Mouse (Mus musculus): Measurements from ENCODE around the gene Trim65. TPM values are rescaled to one million over a fixed set of nuclear protein-coding genes. Genes with fewer than 3 reads are reported as not detected.
"Not testable (repeated sequence)": the region's sequence is repeated elsewhere in the genome, so short reads cannot be mapped to it uniquely, and the experiment has no call there.

Gene Trim65
- polyA plus RNA-seq, 1 experiment from 2014 or later: 4.1 TPM

DNA sequence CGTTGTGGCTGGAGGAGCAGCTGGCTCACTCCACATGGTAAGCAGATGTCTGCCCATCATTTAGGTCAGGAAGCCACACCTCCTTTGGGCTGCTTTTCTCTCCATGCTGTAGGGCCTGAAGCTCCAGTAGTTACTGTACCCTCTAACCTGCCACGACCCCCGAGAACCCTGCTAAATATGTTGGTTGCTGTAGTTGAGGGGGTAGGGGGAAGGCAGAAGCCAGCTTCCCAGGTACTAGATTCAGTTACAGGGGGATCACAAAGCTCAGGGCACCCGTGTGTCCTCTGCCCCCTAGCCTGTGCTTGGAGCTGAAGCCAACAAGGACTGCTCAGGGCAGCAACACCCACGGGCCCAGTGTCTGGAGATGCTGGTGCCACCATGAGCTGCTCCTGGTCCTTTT lies 2.6 kb upstream of the Trim65 start:
- Histone ChIP-seq H3K4me3 (no peak overlapping the region), H3K9me3 (no peaks in the 10 kb centered on the region), H3K27me3 (no peaks in the 10 kb centered on the region), H3K4me1 (peaks cover 55% of the 10 kb centered on the region), H3K27ac (peak overlapping the region; percentile 38; the same call in 1 of the 2 replicates), H3K9ac (no peak overlapping the region), H3K4me2 (no peak overlapping the region), H3K36me3 (peaks cover 43% of the 10 kb centered on the region)
- WGBS: 40% methylated on average over 5 of the region's 5 CpGs
- no peak for ATAC-seq (ENCODE audit: insufficient number of reproducible peaks, low FRiP score, low TSS enrichment, low read depth)

DNA sequence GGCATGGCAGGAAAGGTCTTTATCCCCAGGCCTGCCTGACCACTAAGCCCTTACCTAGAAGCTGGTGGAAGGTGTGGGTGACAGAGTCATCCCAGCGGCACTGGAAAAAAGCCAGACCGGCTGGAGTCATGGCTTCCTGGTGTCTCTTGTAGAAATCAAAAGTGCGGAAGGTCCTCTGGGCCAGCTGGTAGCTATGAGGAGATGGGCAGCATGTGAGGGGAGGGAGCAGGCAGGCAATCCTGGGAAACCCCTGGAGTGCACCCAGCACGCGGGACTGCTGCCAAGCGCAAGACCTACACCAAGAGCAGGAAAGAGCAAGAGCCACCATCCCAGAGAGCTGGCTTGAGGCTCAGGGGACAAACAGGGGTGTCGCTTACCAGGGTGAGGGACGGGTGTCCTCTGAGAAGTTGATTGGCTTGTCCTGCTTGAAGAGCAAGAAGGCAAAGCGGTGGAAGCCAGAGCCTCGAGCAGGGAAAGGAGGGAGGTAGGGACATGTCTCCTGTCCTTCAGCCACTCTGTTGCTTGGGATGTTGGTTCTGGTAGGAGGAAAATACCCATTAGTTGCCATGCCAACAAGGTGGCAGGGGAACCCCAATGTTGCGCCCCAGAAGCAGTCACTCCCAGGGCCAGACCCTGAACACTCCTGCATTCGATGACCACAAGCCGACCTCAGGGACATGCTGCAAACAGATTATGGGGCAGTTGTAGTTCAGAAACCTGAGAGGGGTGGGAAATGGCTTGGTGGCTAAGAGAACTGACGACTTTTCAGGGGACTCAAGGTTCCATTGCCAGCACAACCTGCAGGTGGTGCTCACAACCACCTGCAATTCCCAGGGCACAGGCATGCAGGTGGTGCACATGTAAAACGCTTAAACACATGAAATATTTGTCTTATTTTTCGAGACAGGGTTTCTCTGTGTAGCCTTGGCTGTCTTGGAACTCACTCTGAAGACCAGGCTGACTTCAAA lies 1.7 kb upstream of the Trim65 start:
- Histone ChIP-seq H3K4me2 (no peak overlapping the region), H3K27ac (peak overlapping the region; percentile 43), H3K9ac (no peak overlapping the region), H3K36me3 (peaks cover 43% of the 10 kb centered on the region), H3K27me3 (no peaks in the 10 kb centered on the region), H3K9me3 (no peaks in the 10 kb centered on the region), H3K4me3 (no peak overlapping the region), H3K4me1 (peaks cover 57% of the 10 kb centered on the region)
- WGBS: 70% methylated on average over 16 of the region's 16 CpGs
- no peak for ATAC-seq (ENCODE audit: insufficient number of reproducible peaks, low FRiP score, low TSS enrichment, low read depth)

DNA sequence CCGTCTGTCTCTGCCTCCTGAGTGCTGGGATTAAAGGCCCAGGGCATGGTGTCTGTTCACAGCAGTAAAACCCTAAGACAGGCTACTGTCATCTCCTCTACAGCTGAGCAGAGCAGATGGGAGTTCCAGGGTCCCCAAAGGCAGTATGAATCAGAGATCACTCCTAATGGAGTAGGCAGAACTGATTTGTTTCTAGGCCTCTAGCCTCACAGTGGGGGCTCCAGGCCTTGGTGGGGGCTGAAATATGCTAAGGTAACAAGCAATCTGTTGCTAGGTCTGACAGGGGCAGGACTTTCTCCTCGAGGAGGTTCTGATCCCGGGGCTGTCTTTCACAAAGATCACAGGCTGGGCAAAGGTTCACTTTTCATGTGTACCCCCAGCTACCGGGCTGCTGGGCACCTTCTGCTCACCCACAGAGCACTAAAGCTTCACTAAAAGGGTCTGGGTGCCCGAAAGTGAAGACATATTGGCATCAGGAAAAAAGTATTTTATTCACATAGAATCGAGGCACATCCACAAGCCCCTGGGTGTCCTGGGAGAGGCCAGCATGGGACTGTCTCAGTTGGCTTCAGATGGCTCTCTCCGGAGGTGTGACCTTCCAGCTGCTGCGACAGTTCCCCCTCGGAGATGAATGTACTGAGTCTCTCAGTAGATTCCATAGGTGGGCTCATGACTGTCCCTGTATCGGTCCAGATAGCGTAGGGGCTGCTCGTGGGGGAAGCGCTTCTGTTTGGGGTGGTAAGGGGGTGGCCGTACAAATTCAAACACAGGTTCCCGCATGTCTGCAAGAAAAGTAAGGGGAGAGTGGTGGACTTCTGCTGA lies 632 bp upstream of the Trim65 start:
- peaks cover 65% of the 10 kb centered on the region for H3K4me1 ChIP-seq
- no peaks in the 10 kb centered on the region for H3K27me3 ChIP-seq
- 80% methylated on average over 15 of the region's 15 CpGs for WGBS
- H3K9me3 ChIP-seq: no peaks in the 10 kb centered on the region
- H3K9ac ChIP-seq: no peak overlapping the region
- H3K27ac ChIP-seq: peak overlapping the region; percentile 94
- peaks cover 45% of the 10 kb centered on the region for H3K36me3 ChIP-seq
- ATAC-seq (ENCODE audit: insufficient number of reproducible peaks, low FRiP score, low TSS enrichment, low read depth): no peak
- H3K4me2 ChIP-seq: peak overlapping the region; percentile 70
- peak overlapping the region; percentile 64 for H3K4me3 ChIP-seq

DNA sequence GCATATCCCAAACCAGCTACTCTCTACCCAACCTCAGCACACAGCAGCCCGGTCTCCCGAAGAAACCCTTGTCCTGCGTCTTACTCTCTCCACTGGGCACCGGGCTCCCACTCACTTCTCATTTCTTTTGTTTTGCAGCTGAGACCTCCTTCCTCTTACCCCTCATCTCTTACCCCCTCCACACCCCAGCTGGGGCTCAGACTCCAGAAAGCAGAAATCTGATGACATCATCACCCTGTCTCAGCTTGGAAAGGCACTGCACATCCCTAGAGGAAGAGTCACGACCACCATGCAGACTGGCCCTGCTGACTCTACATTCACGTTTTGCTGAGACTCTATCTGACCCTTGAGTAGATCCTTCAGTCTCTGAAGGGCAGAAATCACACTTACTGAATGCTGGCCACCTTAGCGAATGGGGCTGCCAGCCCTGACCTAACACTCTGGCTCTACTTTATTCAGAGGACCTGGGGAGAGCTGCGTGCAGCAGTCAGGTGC lies 888 bp downstream of the Trim65 start:
- H3K4me3 ChIP-seq: peak overlapping the region; percentile 64
- H3K36me3 ChIP-seq: peaks cover 45% of the 10 kb centered on the region
- H3K27me3 ChIP-seq: no peaks in the 10 kb centered on the region
- 40% methylated on average over 8 of the region's 8 CpGs for WGBS
- H3K27ac ChIP-seq: peak overlapping the region; percentile 94
- no peaks in the 10 kb centered on the region for H3K9me3 ChIP-seq
- peaks cover 65% of the 10 kb centered on the region for H3K4me1 ChIP-seq
- ATAC-seq (ENCODE audit: insufficient number of reproducible peaks, low FRiP score, low TSS enrichment, low read depth): no peak
- peak overlapping the region; percentile 63 for H3K9ac ChIP-seq
- H3K4me2 ChIP-seq: peak overlapping the region; percentile 70

DNA sequence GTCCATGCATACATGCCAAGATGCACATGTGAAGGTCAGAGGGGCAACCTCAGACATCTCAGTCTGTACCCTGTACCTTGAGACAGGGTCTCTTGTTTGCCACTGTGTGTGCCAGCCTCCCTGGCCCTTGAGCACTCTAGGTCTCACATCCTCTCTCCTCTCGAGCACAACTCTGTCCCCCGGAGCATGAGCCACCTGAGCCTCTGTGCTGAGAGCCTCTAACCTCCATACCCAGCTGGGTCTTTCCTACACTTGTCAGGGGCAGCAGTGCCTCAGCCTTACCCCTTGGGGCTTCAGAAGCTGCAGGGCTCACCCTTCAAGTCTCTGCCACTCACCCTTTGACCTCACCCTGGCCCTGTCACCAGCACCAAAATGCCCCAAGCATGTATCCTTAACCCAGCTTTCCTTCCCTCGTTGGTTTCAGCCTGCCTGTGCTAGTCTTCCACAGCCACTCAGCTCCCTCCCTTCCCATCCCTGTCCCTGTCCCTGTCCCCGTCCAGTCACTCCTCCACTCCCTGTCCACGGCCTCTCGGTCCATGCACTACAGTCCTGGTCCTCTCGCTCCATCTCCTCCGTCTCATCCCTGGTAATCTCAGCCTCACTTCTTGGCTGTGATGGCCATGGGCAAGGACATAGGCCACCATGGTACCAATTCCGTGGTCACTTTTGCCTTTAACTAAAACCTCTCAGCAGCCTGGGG lies 1.7 kb downstream of the Trim65 start:
- Histone ChIP-seq H3K27me3 (no peaks in the 10 kb centered on the region), H3K27ac (no peak overlapping the region), H3K4me3 (no peak overlapping the region), H3K9me3 (no peaks in the 10 kb centered on the region), H3K36me3 (peaks cover 37% of the 10 kb centered on the region), H3K4me1 (peaks cover 63% of the 10 kb centered on the region), H3K4me2 (peak overlapping the region; percentile 70), H3K9ac (0 out of 2 replicates have a peak overlapping the region, but pooled peaks have one; percentile 14)
- WGBS: 77% methylated on average over 9 of the region's 9 CpGs
- no peak for ATAC-seq (ENCODE audit: insufficient number of reproducible peaks, low FRiP score, low TSS enrichment, low read depth)

DNA sequence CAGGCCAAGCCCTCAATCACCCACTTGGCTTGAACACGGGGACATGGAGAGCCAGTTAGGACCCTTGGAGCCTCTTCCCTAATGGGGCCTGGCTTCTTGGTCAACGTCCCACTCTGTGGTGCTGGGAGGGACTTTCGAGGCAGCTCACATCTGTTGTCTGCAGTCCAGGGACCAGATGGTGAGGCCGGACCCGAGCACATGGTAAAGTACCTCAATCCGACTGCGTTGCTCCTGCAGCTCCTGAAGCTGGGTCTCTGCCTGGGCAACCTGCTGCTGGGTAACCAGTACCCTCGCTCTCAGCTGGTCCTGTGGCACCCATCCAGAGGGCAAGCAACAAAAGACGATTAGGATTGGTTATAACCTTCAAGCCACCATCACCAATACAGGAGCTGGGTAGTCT lies 2.9 kb downstream of the Trim65 start:
- peaks cover 31% of the 10 kb centered on the region for H3K36me3 ChIP-seq
- no peak overlapping the region; the same call in 1 of the 2 replicates for H3K27ac ChIP-seq
- WGBS: 53% methylated on average over 9 of the region's 9 CpGs
- no peak overlapping the region for H3K4me2 ChIP-seq
- H3K9ac ChIP-seq: no peak overlapping the region
- no peaks in the 10 kb centered on the region for H3K27me3 ChIP-seq
- no peaks in the 10 kb centered on the region for H3K9me3 ChIP-seq
- no peak for ATAC-seq (ENCODE audit: insufficient number of reproducible peaks, low FRiP score, low TSS enrichment, low read depth)
- H3K4me1 ChIP-seq: peaks cover 55% of the 10 kb centered on the region
- H3K4me3 ChIP-seq: peak overlapping the region; percentile 14; the same call in 1 of the 2 replicates

DNA sequence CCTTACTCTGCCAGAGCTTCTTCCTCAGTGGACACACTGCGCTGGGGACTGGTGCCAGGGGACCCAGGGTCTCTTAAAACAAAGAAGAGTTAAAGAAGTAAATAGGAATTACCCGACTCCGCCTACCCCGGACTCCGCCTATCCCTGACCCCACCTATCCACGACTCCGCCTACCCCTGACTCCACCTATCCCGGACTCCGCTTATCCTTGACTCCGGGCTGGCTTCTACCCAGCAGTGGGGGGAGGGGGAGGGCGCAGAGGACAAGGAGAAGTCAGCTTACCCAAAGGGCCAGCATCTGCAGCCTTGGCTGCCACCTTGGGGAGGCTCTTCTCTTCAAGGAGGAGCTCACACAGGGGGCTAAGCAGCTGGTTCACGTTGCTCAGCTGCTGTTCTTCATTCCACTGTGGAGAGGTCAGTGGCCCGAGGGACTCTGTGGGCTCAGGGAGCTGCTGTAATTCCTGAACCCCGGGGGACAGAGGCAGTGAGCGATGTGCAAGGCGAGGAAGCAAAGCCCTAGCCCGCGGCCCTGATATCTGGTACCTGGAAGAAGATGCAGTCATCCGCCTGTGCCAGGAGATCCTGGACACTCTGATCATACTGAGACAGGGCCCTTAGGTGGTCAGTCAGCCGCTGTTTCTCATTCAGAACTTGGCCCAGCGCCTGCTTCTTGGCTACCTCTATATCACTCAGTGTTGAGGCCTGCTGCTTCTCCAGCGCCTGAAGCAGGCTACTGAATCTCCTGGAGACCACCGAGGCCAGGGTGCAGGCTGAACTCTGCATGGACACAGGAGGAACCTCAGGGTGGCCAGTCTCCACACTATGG lies 3.6 kb downstream of the Trim65 start, which contains the start of gene Trim47:
TSS of gene Trim47 (minus strand) at position 55 of the 825 bp plus-strand sequence.
- Histone ChIP-seq H3K4me1 (peaks cover 48% of the 10 kb centered on the region), H3K27ac (no peak within 1 kb of the TSS; the same call in 1 of the 2 replicates), H3K4me3 (peak within 1 kb of the TSS; percentile 14), H3K36me3 (peaks cover 24% of the 10 kb centered on the region), H3K9ac (0 out of 2 replicates have a peak within 1 kb of the TSS, but pooled peaks have one; percentile 20), H3K9me3 (no peaks in the 10 kb centered on the region), H3K27me3 (no peaks in the 10 kb centered on the region), H3K4me2 (peak within 1 kb of the TSS; percentile 36)
- WGBS: 22% methylated on average over 23 of the region's 23 CpGs
- ATAC-seq (ENCODE audit: insufficient number of reproducible peaks, low FRiP score, low TSS enrichment, low read depth): 0 out of 2 replicates have a peak, but pooled peaks have one; percentile 16

DNA sequence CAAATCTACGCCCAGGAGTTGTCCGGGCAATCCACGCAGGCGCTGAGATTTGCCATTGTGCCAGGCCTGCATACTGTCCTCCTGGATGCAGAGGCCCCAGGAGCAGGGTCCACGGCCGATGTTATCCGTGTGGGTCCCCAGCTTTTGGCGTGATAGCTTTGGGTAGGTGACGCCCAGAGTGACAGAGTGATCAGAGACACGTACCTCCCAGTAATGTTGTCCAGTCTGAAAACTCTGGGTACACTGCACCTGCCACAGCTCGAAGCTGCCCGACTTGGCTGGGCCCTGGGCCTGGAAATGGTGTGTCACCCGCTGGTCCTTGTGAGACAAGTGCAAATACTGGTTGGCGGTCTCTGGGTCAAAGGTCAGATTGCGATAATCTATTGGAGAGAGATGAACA lies 4.7 kb downstream of the Trim65 start:
- ATAC-seq (ENCODE audit: insufficient number of reproducible peaks, low FRiP score, low TSS enrichment, low read depth): no peak
- Histone ChIP-seq H3K4me1 (peaks cover 37% of the 10 kb centered on the region), H3K4me3 (no peak overlapping the region), H3K27me3 (no peaks in the 10 kb centered on the region), H3K9ac (no peak overlapping the region), H3K9me3 (no peaks in the 10 kb centered on the region), H3K36me3 (peaks cover 18% of the 10 kb centered on the region), H3K4me2 (no peak overlapping the region), H3K27ac (no peak overlapping the region)
- 95% methylated on average over 15 of the region's 15 CpGs for WGBS

DNA sequence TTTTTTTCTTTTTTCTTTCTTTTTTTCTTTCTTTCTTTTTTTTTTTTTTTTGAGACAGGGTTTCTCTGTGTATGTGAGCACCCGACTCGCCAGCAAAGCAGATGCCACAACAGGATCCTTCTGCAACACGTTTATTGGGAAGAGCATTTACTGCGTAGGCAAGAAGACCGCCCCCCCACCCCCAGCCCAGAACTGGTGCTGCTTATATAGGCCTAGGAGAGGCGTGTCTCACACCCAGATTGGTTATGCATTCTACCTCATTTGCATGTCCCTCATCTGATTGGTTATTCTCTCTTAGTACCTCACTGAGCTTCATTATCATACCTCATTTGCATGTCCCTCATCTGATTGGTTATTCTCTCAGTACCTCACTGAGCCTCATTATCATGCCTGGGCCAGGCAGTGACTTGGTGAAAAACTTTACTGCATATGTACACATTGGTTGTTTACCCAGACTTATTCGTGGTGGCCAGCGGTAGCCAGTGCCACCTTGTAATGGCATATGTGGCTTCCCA lies 9.1 kb downstream of the Trim65 start:
- WGBS: 89% methylated on average over 8 of the region's 8 CpGs
- H3K9me3 ChIP-seq; H3K4me1 ChIP-seq; H3K27me3 ChIP-seq; H3K4me3 ChIP-seq; H3K9ac ChIP-seq; ATAC-seq (ENCODE audit: insufficient number of reproducible peaks, low FRiP score, low TSS enrichment, low read depth); H3K4me2 ChIP-seq; H3K27ac ChIP-seq: not testable (repeated sequence)
- peaks cover 22% of the 10 kb centered on the region for H3K36me3 ChIP-seq

DNA sequence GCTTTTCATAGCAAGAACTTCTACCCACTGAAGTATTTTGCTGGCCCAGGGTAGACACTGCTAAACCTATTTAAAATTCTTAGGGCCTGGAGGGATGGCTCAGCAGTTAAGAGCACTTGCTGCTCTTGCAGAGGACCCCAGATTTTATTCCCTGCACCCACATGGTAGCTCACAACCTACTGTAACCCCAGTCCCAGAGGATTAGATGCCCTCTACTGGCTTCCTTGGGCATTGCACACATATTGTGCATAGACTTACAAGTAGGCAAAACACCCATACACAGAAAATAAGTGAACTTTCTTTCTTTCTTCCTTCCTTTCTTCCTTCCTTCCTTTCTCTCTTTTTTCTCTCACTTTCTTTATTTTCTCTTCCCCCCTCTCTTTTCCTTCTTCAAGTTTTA lies 13.1 kb downstream of the Trim65 start:
- Histone ChIP-seq H3K9me3 (no peaks in the 10 kb centered on the region), H3K4me3 (no peak overlapping the region), H3K9ac (no peak overlapping the region), H3K4me1 (peaks cover 9% of the 10 kb centered on the region), H3K27ac (peak overlapping the region; percentile 80), H3K4me2 (no peak overlapping the region), H3K27me3 (no peaks in the 10 kb centered on the region), H3K36me3 (peaks cover 4% of the 10 kb centered on the region)
- no peak for ATAC-seq (ENCODE audit: insufficient number of reproducible peaks, low FRiP score, low TSS enrichment, low read depth)
